Mouse (Mus musculus): ENCODE data around the gene Msl1.
"Not testable (repeated sequence)": the region's sequence is repeated elsewhere in the genome, so short reads cannot be mapped to it uniquely, and the experiment has no call there.

Msl1 gene

GRCm38 (mm10) chr11:98797909-98798308 lies 2.6 kb downstream of the Msl1 start:
- no peak for DNase-seq

- no peak for DNase-seq
Observed at GRCm38 (mm10) chr11:98804605-98805004, 9.3 kb downstream of the Msl1 start, which contains the start of gene Casc3. Gene Casc3, plus strand, starts transcription at chr11:98804905.

- no peak for DNase-seq
Observed at GRCm38 (mm10) chr11:98808417-98808816, 13.1 kb downstream of the Msl1 start.

GRCm38 (mm10) chr11:98809457-98810290 lies 14.4 kb downstream of the Msl1 start:
- DNase-seq = peak; percentile 97 to 98

- DNase-seq = no peak
Observed at GRCm38 (mm10) chr11:98810686-98811085, 15.4 kb downstream of the Msl1 start.

GRCm38 (mm10) chr11:98816706-98817239 lies 21.5 kb downstream of the Msl1 start:
- DNase-seq = no peak

- DNase-seq = no peak
Observed at GRCm38 (mm10) chr11:98820968-98821367, 25.7 kb downstream of the Msl1 start.

- not testable (repeated sequence) for DNase-seq
Observed at GRCm38 (mm10) chr11:98826071-98826470, 30.8 kb downstream of the Msl1 start.

- DNase-seq = no peak
Observed at GRCm38 (mm10) chr11:98827877-98828276, 32.6 kb downstream of the Msl1 start.

- DNase-seq = no peak
Observed at GRCm38 (mm10) chr11:98829091-98829775, 33.9 kb downstream of the Msl1 start.

- no peak for DNase-seq
Observed at GRCm38 (mm10) chr11:98829875-98830274, 34.6 kb downstream of the Msl1 start.

GRCm38 (mm10) chr11:98835296-98835695 lies 40.0 kb downstream of the Msl1 start:
- no peak for DNase-seq

- DNase-seq = no peak
Observed at GRCm38 (mm10) chr11:98835725-98836124, 40.4 kb downstream of the Msl1 start.

- no peak for DNase-seq
Observed at GRCm38 (mm10) chr11:98836128-98836527, 40.8 kb downstream of the Msl1 start.

- peak; percentile 67 to 69 for DNase-seq
Observed at GRCm38 (mm10) chr11:98836651-98837141, 41.4 kb downstream of the Msl1 start, which contains the start of gene Rapgefl1. Gene Rapgefl1, plus strand, starts transcription at chr11:98836785.

GRCm38 (mm10) chr11:98837231-98837704 lies 42.0 kb downstream of the Msl1 start:
- peak; percentile 30 to 43 for DNase-seq

GRCm38 (mm10) chr11:98837917-98838316 lies 42.6 kb downstream of the Msl1 start:
- DNase-seq = no peak

- DNase-seq = no peak
Observed at GRCm38 (mm10) chr11:98838512-98838911, 43.2 kb downstream of the Msl1 start.

GRCm38 (mm10) chr11:98839402-98839801 lies 44.1 kb downstream of the Msl1 start:
- DNase-seq = no peak

- DNase-seq = no peak
Observed at GRCm38 (mm10) chr11:98839897-98840296, 44.6 kb downstream of the Msl1 start.

- no peak for DNase-seq
Observed at GRCm38 (mm10) chr11:98846016-98846415, 50.7 kb downstream of the Msl1 start.

GRCm38 (mm10) chr11:98846865-98847604 lies 51.7 kb downstream of the Msl1 start:
- no peak for DNase-seq

All from thymus, adult 18-20 months (tissue).